Mouse (Mus musculus): ENCODE results near the gene Sphk1.

GRCm38 (mm10) chr11:116530187-116531147 is at the start of gene Sphk1:
- TF ChIP-seq CTCF (IDR thresholded peaks at IDR 0.05; ENCODE audit: control insufficient read depth, insufficient read depth, insufficient replicate concordance, low read depth, low read length) (no peak), POLR2A (IDR thresholded peaks at IDR 0.05; ENCODE audit: control insufficient read depth, low read depth, low read length) (no peak)

Data from testis, adult 2 months (tissue).